Mouse (Mus musculus): Measurements from ENCODE around the gene D630039A03Rik. TPM values are rescaled to one million over a fixed set of nuclear protein-coding genes. Genes with fewer than 3 reads are reported as not detected.

D630039A03Rik gene
- 2.7 and 3.0 TPM in 2 replicates for polyA plus RNA-seq (2015; fragmentation: Nextera tagmentation; extraction: Ambion mirVana)

- no peaks in the 10 kb centered on the region for H3K4me1 ChIP-seq (ENCODE audit: insufficient read depth, low read depth, low read length)
- H3K27me3 ChIP-seq (replicated peaks; ENCODE audit: insufficient read depth, low read length): no peaks in the 10 kb centered on the region
- TF ChIP-seq EP300 (IDR thresholded peaks at IDR 0.05): no peak
- TF ChIP-seq CTCF (IDR thresholded peaks at IDR 0.05): no peak
- H3K9me3 ChIP-seq (ENCODE audit: low read length): no peaks in the 10 kb centered on the region
- DNase-seq (ENCODE audit: low spot score): peak; percentile 45
- 13% methylated on average over 9 of the region's 9 CpGs for WGBS
- H3K36me3 ChIP-seq (ENCODE audit: insufficient read depth, low read length): no peaks in the 10 kb centered on the region
- H3K4me2 ChIP-seq (replicated peaks; ENCODE audit: low read depth, low read length): peak within 1 kb of the TSS; percentile 56
- peak within 1 kb of the TSS; percentile 14; the same call in 1 of the 2 replicates for H3K4me3 ChIP-seq (ENCODE audit: low read depth, low read length)
- ATAC-seq: 0 out of 2 replicates have a peak, but pooled peaks have one; percentile 18
- peak within 1 kb of the TSS; percentile 60 for H3K27ac ChIP-seq (ENCODE audit: low read length)
- 0 out of 2 replicates have a peak within 1 kb of the TSS, but pooled peaks have one; percentile 16 for H3K9ac ChIP-seq (replicated peaks; ENCODE audit: low read depth)
Measured at GRCm38 (mm10) chr4:57916201-57916661, at the start of gene D630039A03Rik. D630039A03Rik (minus strand) TSS chr4:57916297.

GRCm38 (mm10) chr4:57965516-57965915 lies 49.4 kb upstream of the D630039A03Rik start:
- no peak for ATAC-seq
- no peak for TF ChIP-seq CTCF (IDR thresholded peaks at IDR 0.05)
- no peak for TF ChIP-seq EP300 (IDR thresholded peaks at IDR 0.05)
- Histone ChIP-seq H3K27me3 (replicated peaks; ENCODE audit: insufficient read depth, low read length) (no peaks in the 10 kb centered on the region), H3K4me3 (ENCODE audit: low read depth, low read length) (no peak overlapping the region), H3K36me3 (ENCODE audit: insufficient read depth, low read length) (no peaks in the 10 kb centered on the region), H3K9ac (replicated peaks; ENCODE audit: low read depth) (no peak overlapping the region), H3K27ac (ENCODE audit: low read length) (no peak overlapping the region), H3K4me1 (ENCODE audit: insufficient read depth, low read depth, low read length) (no peaks in the 10 kb centered on the region), H3K9me3 (ENCODE audit: low read length) (no peaks in the 10 kb centered on the region), H3K4me2 (replicated peaks; ENCODE audit: low read depth, low read length) (no peak overlapping the region)
- WGBS: 89% methylated on average over 4 of the region's 4 CpGs
- DNase-seq (ENCODE audit: low spot score): no peak

- Histone ChIP-seq H3K36me3 (ENCODE audit: insufficient read depth, low read length) (no peaks in the 10 kb centered on the region), H3K4me2 (replicated peaks; ENCODE audit: low read depth, low read length) (no peak overlapping the region), H3K27ac (ENCODE audit: low read length) (no peak overlapping the region), H3K4me1 (ENCODE audit: insufficient read depth, low read depth, low read length) (no peaks in the 10 kb centered on the region), H3K27me3 (replicated peaks; ENCODE audit: insufficient read depth, low read length) (no peaks in the 10 kb centered on the region), H3K9me3 (ENCODE audit: low read length) (no peaks in the 10 kb centered on the region), H3K9ac (replicated peaks; ENCODE audit: low read depth) (no peak overlapping the region), H3K4me3 (ENCODE audit: low read depth, low read length) (no peak overlapping the region)
- DNase-seq (ENCODE audit: low spot score) (no peak), ATAC-seq (no peak)
- 65% methylated on average over 1 of the region's 1 CpGs for WGBS
- TF ChIP-seq EP300 (IDR thresholded peaks at IDR 0.05) (no peak), CTCF (IDR thresholded peaks at IDR 0.05) (no peak)
Measured at GRCm38 (mm10) chr4:57964143-57964542, 48.0 kb upstream of the D630039A03Rik start.

- Histone ChIP-seq H3K27me3 (replicated peaks; ENCODE audit: insufficient read depth, low read length) (no peaks in the 10 kb centered on the region), H3K27ac (ENCODE audit: low read length) (no peak overlapping the region), H3K36me3 (ENCODE audit: insufficient read depth, low read length) (no peaks in the 10 kb centered on the region), H3K4me2 (replicated peaks; ENCODE audit: low read depth, low read length) (no peak overlapping the region), H3K4me1 (ENCODE audit: insufficient read depth, low read depth, low read length) (peaks cover 13% of the 10 kb centered on the region; the same call in 1 of the 2 replicates), H3K4me3 (ENCODE audit: low read depth, low read length) (no peak overlapping the region), H3K9ac (replicated peaks; ENCODE audit: low read depth) (no peak overlapping the region), H3K9me3 (ENCODE audit: low read length) (no peaks in the 10 kb centered on the region)
- ATAC-seq: no peak
- TF ChIP-seq CTCF (IDR thresholded peaks at IDR 0.05) (no peak), EP300 (IDR thresholded peaks at IDR 0.05) (no peak)
- WGBS: 90% methylated on average over 8 of the region's 8 CpGs
- DNase-seq (ENCODE audit: low spot score): no peak
Measured at GRCm38 (mm10) chr4:57959056-57959455, 43.0 kb upstream of the D630039A03Rik start.

- H3K4me1 ChIP-seq (ENCODE audit: insufficient read depth, low read depth, low read length): peaks cover 13% of the 10 kb centered on the region; the same call in 1 of the 2 replicates
- 55% methylated on average over 9 of the region's 9 CpGs for WGBS
- H3K36me3 ChIP-seq (ENCODE audit: insufficient read depth, low read length): no peaks in the 10 kb centered on the region
- no peaks in the 10 kb centered on the region for H3K9me3 ChIP-seq (ENCODE audit: low read length)
- ATAC-seq: no peak
- H3K4me3 ChIP-seq (ENCODE audit: low read depth, low read length): no peak overlapping the region
- TF ChIP-seq CTCF (IDR thresholded peaks at IDR 0.05) (no peak), EP300 (IDR thresholded peaks at IDR 0.05) (no peak)
- no peak overlapping the region for H3K4me2 ChIP-seq (replicated peaks; ENCODE audit: low read depth, low read length)
- H3K9ac ChIP-seq (replicated peaks; ENCODE audit: low read depth): no peak overlapping the region
- no peaks in the 10 kb centered on the region for H3K27me3 ChIP-seq (replicated peaks; ENCODE audit: insufficient read depth, low read length)
- DNase-seq (ENCODE audit: low spot score): no peak
- 0 out of 2 replicates have a peak overlapping the region, but pooled peaks have one; percentile 97 for H3K27ac ChIP-seq (ENCODE audit: low read length)
Measured at GRCm38 (mm10) chr4:57958098-57958497, 42.0 kb upstream of the D630039A03Rik start.

GRCm38 (mm10) chr4:57957200-57958085 lies 41.3 kb upstream of the D630039A03Rik start:
- Histone ChIP-seq H3K4me2 (replicated peaks; ENCODE audit: low read depth, low read length) (peak overlapping the region; percentile 75), H3K4me3 (ENCODE audit: low read depth, low read length) (peak overlapping the region; percentile 86), H3K27me3 (replicated peaks; ENCODE audit: insufficient read depth, low read length) (no peaks in the 10 kb centered on the region), H3K9me3 (ENCODE audit: low read length) (no peaks in the 10 kb centered on the region), H3K4me1 (ENCODE audit: insufficient read depth, low read depth, low read length) (peaks cover 13% of the 10 kb centered on the region; the same call in 1 of the 2 replicates), H3K36me3 (ENCODE audit: insufficient read depth, low read length) (no peaks in the 10 kb centered on the region), H3K27ac (ENCODE audit: low read length) (peak overlapping the region; percentile 97), H3K9ac (replicated peaks; ENCODE audit: low read depth) (peak overlapping the region; percentile 46; the same call in 1 of the 2 replicates)
- TF ChIP-seq EP300 (IDR thresholded peaks at IDR 0.05): no peak
- no peak for TF ChIP-seq CTCF (IDR thresholded peaks at IDR 0.05)
- DNase-seq (ENCODE audit: low spot score): peak; percentile 22
- whole genome bisulfite sequencing: 36% methylated on average over 11 of the region's 11 CpGs
- no peak for ATAC-seq

Measured in lung, postnatal 0 days (tissue).